In the genomic region with DNA sequence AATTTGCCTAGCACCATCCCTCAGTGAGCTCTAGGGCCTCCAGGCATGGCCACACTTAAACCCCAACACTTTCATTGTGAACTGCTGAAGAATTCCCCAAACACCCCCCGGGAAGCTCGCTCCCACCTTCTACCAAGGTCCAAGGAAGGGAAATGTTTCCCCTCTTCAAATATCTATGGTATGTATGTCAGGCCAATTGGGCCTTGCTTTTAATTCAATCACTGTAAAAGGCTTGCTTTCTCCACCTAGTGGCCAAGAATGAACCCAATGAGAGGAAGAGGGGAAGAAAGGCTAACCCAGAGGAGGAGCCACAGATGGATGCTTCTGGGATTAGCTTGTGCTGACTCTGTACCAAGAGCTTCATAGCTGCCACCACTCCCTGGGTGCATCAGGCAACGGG, we compare ENCODE assay signal across 9 mouse cellular contexts.
DNase-seq lines count a peak whose midpoint lies in the region; ATAC-seq and TF ChIP-seq lines count a peak whose summit lies in the region.
"Had no signal": no experiment of that assay in that cellular context is flagged by ENCODE, and none has a peak within 500 bp of the region (broad histone marks: within the 10 kb centered on the region; RNA-seq: fewer than 3 reads in every experiment).

No protein-coding gene starts in this region.

- no peak for ATAC-seq in midbrain, postnatal 0 days (ENCODE audit: low FRiP score)
- ATAC-seq in midbrain, embryonic 13.5 days, result no peak
- ATAC-seq in monocyte, adult 5-6 weeks (replicated peaks; ENCODE audit: insufficient number of reproducible peaks, low FRiP score, low TSS enrichment, poor library complexity, severe bottlenecking), result no peak

- 64% methylated on average over 3 of the region's 3 CpGs for WGBS in midbrain, postnatal 0 days
- WGBS in midbrain, embryonic 13.5 days, result 58% methylated on average over 3 of the region's 3 CpGs

- H3K36me3 ChIP-seq in midbrain, postnatal 0 days (ENCODE audit: insufficient read depth, low read length), result no peaks in the 10 kb centered on the region
- H3K36me3 ChIP-seq in midbrain, embryonic 13.5 days, result no peaks in the 10 kb centered on the region
- H3K36me3 ChIP-seq: stomach, embryonic 15.5 days had no signal

- no peak overlapping the region for H3K9ac ChIP-seq in midbrain, postnatal 0 days (replicated peaks; ENCODE audit: low read length, poor library complexity, severe bottlenecking)
- no peak overlapping the region for H3K9ac ChIP-seq in midbrain, embryonic 13.5 days (replicated peaks)
- H3K9ac ChIP-seq: stomach, embryonic 15.5 days had no signal

- H3K27ac ChIP-seq in midbrain, postnatal 0 days (ENCODE audit: low read depth, low read length), result no peak overlapping the region
- H3K27ac ChIP-seq in midbrain, embryonic 13.5 days, result no peak overlapping the region
- H3K27ac ChIP-seq: stomach, embryonic 15.5 days had no signal

- no peaks in the 10 kb centered on the region for H3K4me1 ChIP-seq in midbrain, postnatal 0 days (ENCODE audit: insufficient read depth, low read length)
- no peaks in the 10 kb centered on the region for H3K4me1 ChIP-seq in midbrain, embryonic 13.5 days (replicated peaks)
- H3K4me1 ChIP-seq: stomach, embryonic 15.5 days had no signal

- H3K27me3 ChIP-seq in midbrain, postnatal 0 days (ENCODE audit: insufficient read depth, low read length), result no peaks in the 10 kb centered on the region
- H3K27me3 ChIP-seq in midbrain, embryonic 13.5 days, result no peaks in the 10 kb centered on the region
- H3K27me3 ChIP-seq: stomach, embryonic 15.5 days had no signal

- intact Hi-C loops in heart, postnatal 25 days (cut with DNase I), result loop anchor here (2.0 kb wide), 1 partner anchor 85 kb away; no protein-coding TSS in a partner anchor
- intact Hi-C loops in gastrocnemius, postnatal 36 days (cut with DNase I), result no loop called here

- H3K4me3 ChIP-seq in midbrain, postnatal 0 days (ENCODE audit: low read depth, low read length), result no peak overlapping the region
- no peak overlapping the region for H3K4me3 ChIP-seq in midbrain, embryonic 13.5 days (replicated peaks)
- H3K4me3 ChIP-seq: stomach, embryonic 15.5 days had no signal

- peak; percentile 13 for DNase-seq in heart, adult 8-10 months (ENCODE audit: low spot score)
- no peak for DNase-seq in heart, postnatal 25 days (ENCODE audit: low spot score)
- DNase-seq in midbrain, postnatal 0 days (ENCODE audit: low spot score), result peak; percentile 27
- DNase-seq in embryo, embryonic 10 days (ENCODE audit: low spot score), result peak; percentile 58
- peak; percentile 53 for DNase-seq in naive thymus-derived CD4-positive, alpha-beta T cell, adult 2 months (ENCODE audit: low read depth)
- DNase-seq in gastrocnemius, postnatal 36 days, result no peak

- H3K4me2 ChIP-seq in midbrain, postnatal 0 days (ENCODE audit: low read depth, low read length, poor library complexity, severe bottlenecking), result no peak overlapping the region
- H3K4me2 ChIP-seq in midbrain, embryonic 13.5 days (replicated peaks), result no peak overlapping the region
- H3K4me2 ChIP-seq: stomach, embryonic 15.5 days had no signal

- H3K9me3 ChIP-seq in midbrain, postnatal 0 days (ENCODE audit: low read length), result no peaks in the 10 kb centered on the region
- H3K9me3 ChIP-seq in midbrain, embryonic 13.5 days, result no peaks in the 10 kb centered on the region
- H3K9me3 ChIP-seq: stomach, embryonic 15.5 days had no signal

- TF ChIP-seq CTCF in midbrain, postnatal 0 days (IDR thresholded peaks at IDR 0.05), result peak; percentile 74

Comparison
In these comparisons a context has a peak if more than half of its experiments do, and no peak if none do; other contexts are left out.
1. DNase-seq: peak in heart, adult 8-10 months (single experiment), midbrain, postnatal 0 days (single experiment), embryo, embryonic 10 days (single experiment) and naive thymus-derived CD4-positive, alpha-beta T cell, adult 2 months (single experiment); none in heart, postnatal 25 days (single experiment) and gastrocnemius, postnatal 36 days (0 of 2).